Mouse (Mus musculus): ENCODE data around the gene Gpc6. TPM values are rescaled to one million over a fixed set of nuclear protein-coding genes. Genes with fewer than 3 reads are reported as not detected.

Gpc6 gene
- total RNA-seq, 2 experiments from 2014 or later, result 18.0 to 19.5 TPM

DNA sequence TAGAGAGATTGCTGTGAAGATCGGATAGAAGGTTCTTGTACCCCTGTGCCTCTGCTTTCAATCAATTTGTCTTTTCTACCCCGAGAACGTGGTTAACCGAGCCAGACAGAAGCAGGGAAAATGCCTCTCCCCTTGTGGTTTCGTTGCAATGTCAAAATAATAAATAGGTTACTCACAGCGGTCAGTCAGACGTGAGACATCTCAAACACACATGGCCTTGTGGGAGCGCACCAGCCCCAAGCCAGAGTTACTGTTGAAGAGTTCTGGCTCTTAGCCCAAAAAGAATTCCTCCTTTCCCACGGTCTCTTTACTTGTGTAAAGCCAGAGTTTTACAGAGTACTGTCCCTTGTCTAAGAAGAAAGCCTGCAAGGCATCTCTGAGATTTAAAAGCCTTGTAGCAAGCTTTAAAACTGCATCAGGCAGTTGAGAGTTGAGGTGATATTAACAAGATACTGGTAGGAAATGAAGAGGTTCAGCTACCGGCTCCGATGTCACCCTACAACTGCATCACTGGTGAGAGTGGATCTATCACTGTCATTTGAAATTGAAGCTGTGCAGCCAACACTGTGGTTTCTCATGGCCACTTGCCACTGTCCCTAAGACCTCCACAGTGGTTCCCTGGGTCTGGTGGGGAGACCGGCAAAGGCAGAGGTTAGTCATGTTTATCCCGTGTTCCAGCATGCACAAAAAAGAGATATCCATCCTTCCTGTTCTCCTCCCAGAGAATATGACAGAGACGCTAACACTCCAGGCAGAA, 916.9 kb downstream of the Gpc6 start:
- DNase-seq (ENCODE audit: low spot score in 2 of 2), result no peak

DNA sequence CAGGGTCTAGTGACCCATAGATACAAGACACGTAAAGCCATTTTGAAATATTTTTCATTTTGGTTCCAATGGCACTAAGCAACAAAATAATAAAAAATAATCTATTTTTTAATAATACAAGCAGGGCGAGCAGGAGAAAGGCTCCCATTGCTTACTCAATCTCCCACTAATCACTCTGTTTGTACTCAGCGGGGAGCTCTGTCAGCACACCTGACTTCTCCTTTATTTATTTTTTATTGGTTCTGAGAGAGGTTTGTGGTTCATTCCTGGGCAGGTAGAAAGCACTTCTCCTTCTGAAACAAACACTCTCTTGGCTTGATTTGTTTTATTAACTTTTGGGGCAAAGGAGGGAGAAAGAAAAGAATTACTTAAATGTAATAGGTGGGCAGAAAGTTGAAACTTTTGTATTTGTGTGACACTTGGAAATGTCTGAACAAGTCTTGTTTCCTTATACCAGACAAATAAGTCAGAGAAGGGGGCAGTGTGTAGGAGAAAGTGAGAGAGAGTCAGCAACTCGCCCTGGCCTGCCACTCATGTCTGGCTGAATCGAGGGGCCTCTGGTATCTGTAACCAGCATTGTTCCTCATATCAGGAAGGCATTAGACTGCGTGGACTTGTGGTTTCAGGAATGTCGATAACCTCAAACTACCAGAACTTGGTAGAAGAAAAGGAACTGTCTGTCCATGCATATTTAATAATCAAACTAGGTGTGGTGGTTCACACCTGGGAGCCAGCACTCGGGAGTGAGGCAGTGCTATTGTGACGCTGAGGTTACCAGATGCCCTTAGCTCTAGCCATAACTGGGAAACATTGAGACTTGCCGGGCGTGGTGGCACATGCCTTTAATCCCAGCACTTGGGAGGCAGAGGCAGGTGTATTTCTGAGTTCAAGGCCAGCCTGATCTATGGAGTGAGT, 924.7 kb downstream of the Gpc6 start:
- no peak for DNase-seq (ENCODE audit: low spot score in 2 of 2)

- no peak for DNase-seq (ENCODE audit: low spot score in 2 of 2)
Measured at GRCm38 (mm10) chr14:117852266-117852665, 927.2 kb downstream of the Gpc6 start.

DNA sequence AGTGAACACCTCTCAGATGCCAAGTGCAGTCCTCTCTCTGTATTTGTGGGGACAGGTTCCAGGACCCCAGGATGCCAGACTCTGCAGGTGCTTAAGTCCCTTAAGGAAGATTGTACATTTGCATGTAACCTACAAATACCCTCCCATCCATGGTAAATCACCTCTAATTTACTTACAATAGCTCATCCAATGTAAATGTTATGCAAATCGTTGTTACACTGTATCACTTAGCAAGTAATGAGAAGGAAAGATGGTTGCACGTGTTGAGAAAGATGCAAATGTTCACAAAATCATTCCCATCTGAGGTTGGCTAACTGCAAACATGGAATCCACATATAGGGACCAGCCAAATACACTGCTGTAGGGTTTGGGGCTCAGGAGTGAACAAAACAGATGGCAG, 927.7 kb downstream of the Gpc6 start:
- no peak for DNase-seq (ENCODE audit: low spot score in 2 of 2)

DNA sequence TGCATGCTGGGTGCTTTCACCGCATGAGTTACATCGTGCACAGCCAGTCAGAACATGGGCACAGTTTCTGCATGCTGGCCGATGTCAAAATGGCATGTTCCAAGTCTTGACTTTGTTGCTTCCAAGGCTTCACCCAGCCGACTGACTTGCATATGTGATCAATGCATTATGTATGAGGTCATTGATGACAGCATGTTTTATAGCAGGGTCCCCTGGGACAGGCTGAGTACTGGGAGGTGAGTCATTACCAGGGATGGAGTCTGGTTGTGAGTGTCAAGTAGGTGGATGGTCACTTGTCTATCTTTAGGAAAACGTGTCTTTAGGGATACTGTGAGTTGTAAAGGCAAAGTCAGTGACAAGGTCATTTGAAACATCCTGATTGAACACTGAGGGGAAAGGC, 929.4 kb downstream of the Gpc6 start:
- DNase-seq (ENCODE audit: low spot score in 2 of 2), result no peak

- no peak for DNase-seq (ENCODE audit: low spot score in 2 of 2)
Measured at GRCm38 (mm10) chr14:117871268-117871667, 946.2 kb downstream of the Gpc6 start.

- no peak for DNase-seq (ENCODE audit: low spot score in 2 of 2)
Measured at GRCm38 (mm10) chr14:117879313-117879712, 954.2 kb downstream of the Gpc6 start.

DNA sequence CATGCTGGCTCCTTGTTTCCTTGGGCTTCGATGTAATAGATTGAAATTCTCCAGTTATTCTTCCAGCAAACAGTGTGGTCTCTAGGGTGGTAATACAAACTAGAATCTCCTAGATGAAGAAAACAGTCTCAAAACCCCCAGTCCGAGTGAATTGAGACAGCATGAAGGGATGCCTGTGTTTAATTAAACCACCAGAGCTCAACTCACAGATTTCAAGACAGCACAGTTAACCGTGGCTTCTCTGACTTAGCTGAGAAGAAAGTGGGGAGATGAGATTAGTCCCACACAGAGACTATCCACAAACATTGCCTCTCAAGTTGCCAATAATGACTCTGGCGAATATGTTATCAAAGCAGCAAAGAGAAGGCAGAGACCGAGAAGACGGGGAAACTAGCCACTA, 956.0 kb downstream of the Gpc6 start:
- no peak for DNase-seq (ENCODE audit: low spot score in 2 of 2)

DNA sequence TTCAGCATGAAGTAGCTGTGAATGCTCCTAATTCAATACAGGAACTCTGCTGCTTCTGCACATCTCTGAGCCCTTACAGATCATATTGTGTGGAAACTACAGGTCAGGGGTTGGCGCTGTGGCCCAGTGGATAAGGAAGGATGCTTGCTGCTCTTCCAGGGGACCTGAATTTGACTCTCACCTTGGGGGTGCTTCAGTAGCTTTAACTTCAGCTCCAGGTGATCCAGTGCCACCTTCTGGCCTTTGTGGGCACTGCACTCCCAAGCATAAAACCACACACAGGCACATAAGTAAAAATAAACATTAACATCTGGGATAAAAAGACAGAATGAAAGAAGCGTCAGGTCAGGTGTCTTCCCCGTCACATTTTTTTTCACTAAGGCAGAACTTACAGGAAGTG, 957.1 kb downstream of the Gpc6 start:
- peak; percentile 62 to 66 for DNase-seq (ENCODE audit: low spot score in 2 of 2)

- DNase-seq (ENCODE audit: low spot score in 2 of 2), result no peak
Measured at GRCm38 (mm10) chr14:117889653-117890052, 964.5 kb downstream of the Gpc6 start.

DNA sequence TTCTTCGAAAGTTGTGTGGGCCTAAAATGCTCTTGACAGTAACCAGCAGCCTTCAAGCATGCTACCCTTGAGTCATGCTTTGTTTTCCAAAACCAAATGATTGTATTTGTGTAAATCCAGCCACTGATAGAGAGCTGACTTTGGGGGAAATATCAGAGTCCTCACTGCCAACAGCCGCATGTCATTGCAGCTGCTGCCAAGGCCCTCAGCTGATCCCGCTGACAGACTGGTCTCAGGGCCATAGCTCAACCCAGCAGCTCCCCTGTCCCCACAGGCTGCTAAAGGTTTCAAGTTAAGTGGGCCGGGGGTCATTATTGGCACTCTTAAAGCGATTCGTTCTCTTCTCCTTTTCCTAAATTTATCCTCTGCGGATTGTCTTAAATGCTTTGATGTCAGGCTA, 966.3 kb downstream of the Gpc6 start:
- DNase-seq (ENCODE audit: low spot score in 2 of 2), result no peak

- DNase-seq (ENCODE audit: low spot score in 2 of 2), result no peak
Measured at GRCm38 (mm10) chr14:117892026-117892425, 966.9 kb downstream of the Gpc6 start.

GRCm38 (mm10) chr14:117894869-117895538, 969.9 kb downstream of the Gpc6 start:
- DNase-seq (ENCODE audit: low spot score in 2 of 2), result peak in 1 of 2 experiments; percentile 36

- DNase-seq (ENCODE audit: low spot score in 2 of 2), result peak; percentile 44 to 58
Measured at GRCm38 (mm10) chr14:117895539-117895912, 970.4 kb downstream of the Gpc6 start.

GRCm38 (mm10) chr14:117904300-117904699, 979.2 kb downstream of the Gpc6 start:
- no peak for DNase-seq (ENCODE audit: low spot score in 2 of 2)

GRCm38 (mm10) chr14:117905701-117906100, 980.6 kb downstream of the Gpc6 start:
- DNase-seq (ENCODE audit: low spot score in 2 of 2), result no peak

DNA sequence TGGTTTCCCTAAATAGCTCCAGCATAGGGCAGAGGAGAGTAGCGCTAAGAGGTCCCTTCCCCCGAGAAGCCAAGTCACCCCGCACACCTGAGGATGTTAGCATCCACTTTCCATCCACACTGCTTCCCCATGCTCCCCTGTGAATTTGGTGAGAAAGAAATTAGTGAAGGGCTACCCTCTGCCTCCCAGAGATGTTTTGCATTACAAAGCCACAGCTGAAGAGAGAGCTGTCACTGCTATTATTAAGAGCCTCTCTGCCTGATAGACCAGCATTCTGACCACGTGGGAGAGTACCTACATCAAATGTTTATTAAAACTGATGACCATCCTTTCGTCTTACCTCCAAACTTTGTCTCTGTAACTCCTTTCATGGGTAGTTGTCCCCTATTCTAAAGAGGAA, 981.2 kb downstream of the Gpc6 start:
- no peak for DNase-seq (ENCODE audit: low spot score in 2 of 2)

- no peak for DNase-seq (ENCODE audit: low spot score in 2 of 2)
Measured at GRCm38 (mm10) chr14:117908231-117908920, 983.3 kb downstream of the Gpc6 start.

- DNase-seq (ENCODE audit: low spot score in 2 of 2), result no peak
Measured at GRCm38 (mm10) chr14:117909046-117909445, 983.9 kb downstream of the Gpc6 start.

DNA sequence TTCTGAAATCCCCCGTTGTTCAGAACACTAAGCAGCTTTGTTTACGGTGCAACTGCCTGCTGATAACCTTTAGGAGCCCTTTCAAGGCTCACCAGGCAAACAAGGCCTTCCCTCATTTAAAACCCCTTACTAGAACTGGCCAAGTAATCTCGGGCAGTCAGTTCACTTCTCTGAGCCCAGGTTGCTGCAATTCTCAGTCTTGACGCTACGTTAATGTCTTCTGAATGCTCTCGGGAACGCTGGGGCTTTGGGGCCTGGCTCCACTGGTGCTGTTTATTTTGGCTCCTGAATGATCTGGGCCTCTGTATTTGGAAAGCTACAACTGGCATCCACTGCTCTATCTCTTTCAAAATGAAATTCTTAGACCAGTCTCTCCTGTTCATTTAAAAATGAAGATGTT, 985.2 kb downstream of the Gpc6 start:
- no peak for DNase-seq (ENCODE audit: low spot score in 2 of 2)

GRCm38 (mm10) chr14:117912624-117913270, 987.6 kb downstream of the Gpc6 start:
- no peak for DNase-seq (ENCODE audit: low spot score in 2 of 2)

All from layer of hippocampus, postnatal 10 days (tissue).